Mouse (Mus musculus): ENCODE results near the gene Btbd9.

- TF ChIP-seq POLR2A (IDR thresholded peaks at IDR 0.05; ENCODE audit: insufficient read depth, low read length) (no peak), EP300 (IDR thresholded peaks at IDR 0.05; ENCODE audit: insufficient read depth, low read depth, low read length) (no peak), CTCF (IDR thresholded peaks at IDR 0.05; ENCODE audit: low read depth, low read length) (no peak)
These were observed 293.3 kb downstream of the Btbd9 start for GRCm38 (mm10) chr17:30283001-30283400.
